Mouse (Mus musculus): ENCODE data around the gene Ubap1. TPM values are rescaled to one million over a fixed set of nuclear protein-coding genes. Genes with fewer than 3 reads are reported as not detected.

Gene Ubap1
- polyA plus RNA-seq, 1 experiment: 24.6 TPM

DNA sequence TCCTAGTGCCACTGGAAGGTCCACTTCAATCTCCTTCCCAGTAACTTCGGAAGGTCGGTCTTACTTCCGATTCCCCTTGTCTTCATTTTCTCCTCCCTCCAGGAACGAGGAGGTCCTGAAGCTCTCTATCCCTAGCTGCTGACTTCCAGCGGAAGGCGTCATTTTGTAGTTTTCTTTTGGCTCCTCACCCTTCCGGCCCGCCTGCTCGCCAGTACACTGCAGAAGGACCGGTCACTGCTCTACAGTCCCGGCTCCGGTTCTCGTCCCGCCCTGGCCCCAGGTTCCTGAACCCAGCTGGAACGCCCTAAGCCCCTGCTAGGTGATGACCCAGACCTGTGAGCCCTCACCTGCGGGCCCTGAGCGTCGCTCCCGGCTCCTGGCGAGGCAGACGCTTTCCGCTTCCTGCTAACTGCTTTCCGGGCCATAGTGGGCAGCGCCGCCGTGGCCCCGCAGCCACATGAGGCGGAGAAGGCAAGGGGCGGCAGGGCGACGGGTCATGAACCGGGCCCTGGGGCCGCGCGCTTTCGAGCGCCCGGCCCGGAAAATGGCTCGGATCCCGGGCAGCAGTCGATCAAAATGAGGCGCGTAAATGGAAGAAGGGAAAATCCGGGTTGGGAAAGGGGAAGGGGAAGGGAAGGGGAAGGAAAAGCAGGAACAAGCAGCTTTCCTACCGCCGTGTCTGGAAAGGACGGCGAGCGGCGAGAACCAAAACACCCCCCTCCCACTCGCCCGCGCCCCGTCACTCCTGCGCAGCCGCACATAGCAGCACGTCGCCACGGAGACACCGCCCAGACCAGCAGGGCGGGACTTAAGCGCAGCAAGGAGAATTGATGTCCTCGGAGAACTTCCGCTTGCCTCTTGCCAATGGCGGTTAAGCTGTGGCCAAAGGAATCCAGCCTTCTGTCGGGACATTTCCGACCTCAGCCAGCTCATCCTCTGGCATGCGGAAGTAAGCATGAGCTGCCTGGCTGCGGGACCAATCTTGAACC lies 34.4 kb upstream of the Ubap1 start, which contains the start of gene Dcaf12:
Dcaf12 (minus strand) TSS at position 749 of the 989 bp plus-strand sequence.
- under 1% methylated on average over 70 of the region's 70 CpGs for WGBS
- Histone ChIP-seq H3K27me3 (ENCODE audit: control insufficient read depth, insufficient read depth, low read length) (no peaks in the 10 kb centered on the region), H3K4me3 (ENCODE audit: low read depth, low read length) (peak within 1 kb of the TSS; percentile 72), H3K27ac (ENCODE audit: insufficient read depth, low read depth, low read length) (peak within 1 kb of the TSS; percentile 91), H3K36me3 (ENCODE audit: control insufficient read depth, insufficient read depth, low read length) (peaks cover 19% of the 10 kb centered on the region), H3K4me1 (ENCODE audit: control insufficient read depth, insufficient read depth, insufficient read length, low read length) (peaks cover 4% of the 10 kb centered on the region; the same call in 1 of the 2 replicates)
- TF ChIP-seq CTCF (IDR thresholded peaks at IDR 0.05; ENCODE audit: extremely low read depth, insufficient read length, insufficient replicate concordance, low read depth, low read length): no peak
- TF ChIP-seq POLR2A (IDR thresholded peaks at IDR 0.05; ENCODE audit: low read depth, low read length): peak; percentile 67; the same call in 1 of the 2 replicates

DNA sequence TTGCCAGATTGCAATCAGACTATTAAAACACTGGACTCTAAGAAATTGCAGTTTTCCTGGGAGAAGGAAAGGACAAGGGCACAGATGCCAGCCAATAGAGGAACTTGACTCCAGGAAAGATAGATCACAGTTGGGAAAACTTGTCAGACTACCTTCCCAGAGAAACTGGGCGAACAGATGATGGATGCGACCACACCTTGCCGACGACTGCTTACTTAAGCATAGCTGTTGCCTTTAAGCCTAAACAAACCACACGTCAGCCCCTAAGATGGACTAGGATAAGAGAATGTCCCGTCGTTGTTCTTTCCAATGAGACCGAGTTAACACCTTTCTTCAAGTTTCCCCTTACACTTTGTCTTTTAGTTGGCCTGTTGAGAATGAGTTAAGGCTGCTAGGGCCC lies 33.6 kb upstream of the Ubap1 start:
- peak overlapping the region; percentile 72 for H3K4me3 ChIP-seq (ENCODE audit: low read depth, low read length)
- 14% methylated on average over 8 of the region's 8 CpGs for WGBS
- H3K36me3 ChIP-seq (ENCODE audit: control insufficient read depth, insufficient read depth, low read length): peaks cover 14% of the 10 kb centered on the region
- peaks cover 4% of the 10 kb centered on the region; the same call in 1 of the 2 replicates for H3K4me1 ChIP-seq (ENCODE audit: control insufficient read depth, insufficient read depth, insufficient read length, low read length)
- TF ChIP-seq CTCF (IDR thresholded peaks at IDR 0.05; ENCODE audit: extremely low read depth, insufficient read length, insufficient replicate concordance, low read depth, low read length): no peak
- no peak for TF ChIP-seq POLR2A (IDR thresholded peaks at IDR 0.05; ENCODE audit: low read depth, low read length)
- no peaks in the 10 kb centered on the region for H3K27me3 ChIP-seq (ENCODE audit: control insufficient read depth, insufficient read depth, low read length)
- H3K27ac ChIP-seq (ENCODE audit: insufficient read depth, low read depth, low read length): peak overlapping the region; percentile 84

GRCm38 (mm10) chr4:41318267-41318666 lies 30.5 kb upstream of the Ubap1 start:
- Histone ChIP-seq H3K27ac (ENCODE audit: insufficient read depth, low read depth, low read length) (peak overlapping the region; percentile 70), H3K4me3 (ENCODE audit: low read depth, low read length) (no peak overlapping the region), H3K27me3 (ENCODE audit: control insufficient read depth, insufficient read depth, low read length) (no peaks in the 10 kb centered on the region), H3K36me3 (ENCODE audit: control insufficient read depth, insufficient read depth, low read length) (no peaks in the 10 kb centered on the region), H3K4me1 (ENCODE audit: control insufficient read depth, insufficient read depth, insufficient read length, low read length) (peaks cover 4% of the 10 kb centered on the region; the same call in 1 of the 2 replicates)
- TF ChIP-seq CTCF (IDR thresholded peaks at IDR 0.05; ENCODE audit: extremely low read depth, insufficient read length, insufficient replicate concordance, low read depth, low read length) (peak; percentile 5; the same call in 1 of the 2 replicates), POLR2A (IDR thresholded peaks at IDR 0.05; ENCODE audit: low read depth, low read length) (no peak)
- WGBS: 26% methylated on average over 5 of the region's 5 CpGs

DNA sequence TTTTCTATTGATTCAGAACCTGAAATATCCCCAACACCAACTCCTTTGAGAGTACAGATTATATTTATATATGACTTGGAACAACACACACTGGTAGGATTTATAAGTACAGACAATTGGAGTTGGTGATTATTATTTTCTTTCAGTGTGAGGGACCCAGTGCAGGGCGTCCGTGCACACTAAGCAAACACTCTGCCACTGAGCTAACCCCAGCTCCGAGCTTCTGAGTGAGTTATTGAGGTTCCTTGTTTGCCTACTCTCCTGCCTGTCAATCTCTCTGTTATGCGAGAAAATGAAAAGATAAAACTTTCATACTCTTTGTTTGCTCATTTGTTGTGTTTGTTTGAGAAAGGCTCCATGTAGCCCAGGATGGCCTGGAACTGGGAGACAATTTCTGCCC lies 27.8 kb upstream of the Ubap1 start:
- Histone ChIP-seq H3K4me1 (ENCODE audit: control insufficient read depth, insufficient read depth, insufficient read length, low read length) (peaks cover 2% of the 10 kb centered on the region; the same call in 1 of the 2 replicates), H3K4me3 (ENCODE audit: low read depth, low read length) (no peak overlapping the region), H3K36me3 (ENCODE audit: control insufficient read depth, insufficient read depth, low read length) (no peaks in the 10 kb centered on the region), H3K27ac (ENCODE audit: insufficient read depth, low read depth, low read length) (no peak overlapping the region), H3K27me3 (ENCODE audit: control insufficient read depth, insufficient read depth, low read length) (no peaks in the 10 kb centered on the region)
- WGBS: 47% methylated on average over 4 of the region's 4 CpGs
- TF ChIP-seq CTCF (IDR thresholded peaks at IDR 0.05; ENCODE audit: extremely low read depth, insufficient read length, insufficient replicate concordance, low read depth, low read length) (no peak), POLR2A (IDR thresholded peaks at IDR 0.05; ENCODE audit: low read depth, low read length) (no peak)

DNA sequence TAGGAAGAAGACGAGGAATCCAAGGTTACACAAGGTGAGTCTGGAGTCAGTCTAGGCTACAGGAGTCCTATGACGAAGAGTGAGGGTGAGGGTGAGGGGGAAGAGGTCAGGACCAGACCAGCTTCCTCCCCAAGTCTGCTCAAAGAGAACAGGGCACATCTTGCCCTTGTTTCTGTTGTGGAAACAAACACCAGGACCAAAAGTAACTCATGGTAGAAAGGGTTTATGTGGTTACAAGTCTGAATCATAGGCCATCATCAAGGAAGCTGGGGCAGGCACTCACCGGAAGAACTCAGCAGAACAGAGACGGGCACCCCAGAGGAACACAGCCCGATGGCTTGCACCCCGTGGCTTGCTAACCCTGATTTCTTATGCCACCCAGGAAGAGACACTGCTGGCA lies 21.9 kb upstream of the Ubap1 start:
- no peak overlapping the region for H3K27ac ChIP-seq (ENCODE audit: insufficient read depth, low read depth, low read length)
- WGBS: 90% methylated on average over 6 of the region's 6 CpGs
- no peaks in the 10 kb centered on the region for H3K27me3 ChIP-seq (ENCODE audit: control insufficient read depth, insufficient read depth, low read length)
- H3K4me1 ChIP-seq (ENCODE audit: control insufficient read depth, insufficient read depth, insufficient read length, low read length): peaks cover 6% of the 10 kb centered on the region; the same call in 1 of the 2 replicates
- TF ChIP-seq POLR2A (IDR thresholded peaks at IDR 0.05; ENCODE audit: low read depth, low read length) (no peak), CTCF (IDR thresholded peaks at IDR 0.05; ENCODE audit: extremely low read depth, insufficient read length, insufficient replicate concordance, low read depth, low read length) (no peak)
- H3K4me3 ChIP-seq (ENCODE audit: low read depth, low read length): no peak overlapping the region
- H3K36me3 ChIP-seq (ENCODE audit: control insufficient read depth, insufficient read depth, low read length): no peaks in the 10 kb centered on the region

- peaks cover 11% of the 10 kb centered on the region; the same call in 1 of the 2 replicates for H3K4me1 ChIP-seq (ENCODE audit: control insufficient read depth, insufficient read depth, insufficient read length, low read length)
- H3K36me3 ChIP-seq (ENCODE audit: control insufficient read depth, insufficient read depth, low read length): no peaks in the 10 kb centered on the region
- H3K4me3 ChIP-seq (ENCODE audit: low read depth, low read length): no peak overlapping the region
- H3K27ac ChIP-seq (ENCODE audit: insufficient read depth, low read depth, low read length): no peak overlapping the region
- H3K27me3 ChIP-seq (ENCODE audit: control insufficient read depth, insufficient read depth, low read length): no peaks in the 10 kb centered on the region
- TF ChIP-seq POLR2A (IDR thresholded peaks at IDR 0.05; ENCODE audit: low read depth, low read length): no peak
- no peak for TF ChIP-seq CTCF (IDR thresholded peaks at IDR 0.05; ENCODE audit: extremely low read depth, insufficient read length, insufficient replicate concordance, low read depth, low read length)
- 65% methylated on average over 4 of the region's 4 CpGs for WGBS
Observed at GRCm38 (mm10) chr4:41329481-41329880, 19.3 kb upstream of the Ubap1 start.

DNA sequence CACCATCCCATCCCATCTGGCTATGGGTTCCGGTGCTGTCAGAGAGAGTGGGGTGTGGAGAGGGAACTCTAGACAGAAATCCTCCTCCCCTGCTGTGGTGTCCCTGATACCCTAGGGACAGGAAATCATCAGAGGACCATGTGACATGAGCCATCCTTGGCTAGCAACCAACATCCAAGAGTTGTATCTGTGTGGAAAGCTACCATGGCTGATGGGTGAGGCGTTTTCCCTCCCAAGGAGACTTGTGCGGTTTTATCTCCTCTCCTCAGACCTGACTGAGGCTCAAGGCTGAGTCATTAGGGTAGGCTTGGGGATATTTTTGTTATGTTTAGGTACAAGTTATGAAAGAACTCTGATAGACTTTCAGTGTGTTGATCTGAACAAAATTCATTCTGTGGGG lies 17.7 kb upstream of the Ubap1 start:
- no peak for TF ChIP-seq CTCF (IDR thresholded peaks at IDR 0.05; ENCODE audit: extremely low read depth, insufficient read length, insufficient replicate concordance, low read depth, low read length)
- no peak for TF ChIP-seq POLR2A (IDR thresholded peaks at IDR 0.05; ENCODE audit: low read depth, low read length)
- WGBS: 56% methylated on average over 3 of the region's 3 CpGs

More for the DNA sequence above, 17.7 kb upstream of the Ubap1 start:
- H3K4me1 ChIP-seq (ENCODE audit: control insufficient read depth, insufficient read depth, insufficient read length, low read length): peaks cover 11% of the 10 kb centered on the region; the same call in 1 of the 2 replicates
- peak overlapping the region; percentile 85 for H3K27ac ChIP-seq (ENCODE audit: insufficient read depth, low read depth, low read length)
- no peaks in the 10 kb centered on the region for H3K27me3 ChIP-seq (ENCODE audit: control insufficient read depth, insufficient read depth, low read length)
- H3K4me3 ChIP-seq (ENCODE audit: low read depth, low read length): no peak overlapping the region
- no peaks in the 10 kb centered on the region for H3K36me3 ChIP-seq (ENCODE audit: control insufficient read depth, insufficient read depth, low read length)

Data from small intestine, adult 2 months (tissue).